Mouse (Mus musculus): ENCODE measurements around the gene Dnajc24. TPM values are rescaled to one million over a fixed set of nuclear protein-coding genes. Genes with fewer than 3 reads are reported as not detected.

Gene Dnajc24
- polyA plus RNA-seq, 1 experiment from 2014 or later, result 35.9 TPM

Small RNA genes lying within 50 kb of the gene (microRNA-seq; reads per million reads assigned to microRNA genes)
- not detected for gene Gm22002

Other genes with a start within 250 kb of the Dnajc24 start
- 34.3 and 37.0 TPM in 2 replicates for gene Elp4, start 99.0 kb downstream of the Dnajc24 start, polyA plus RNA-seq (2015; fragmentation: Nextera tagmentation; extraction: Ambion mirVana)
- gene Immp1l, start 98.9 kb downstream of the Dnajc24 start, polyA plus RNA-seq (2015; fragmentation: Nextera tagmentation; extraction: Ambion mirVana), result 122 and 123 TPM in 2 replicates

Data from lung, embryonic 16.5 days (tissue).